Mouse (Mus musculus): ENCODE results near the gene Pisd.

GRCm38 (mm10) chr5:32761566-32762140 is 23.8 kb downstream of the Pisd start:
- TF ChIP-seq CTCF (IDR thresholded peaks at IDR 0.05; ENCODE audit: low read depth) (no peak), EP300 (IDR thresholded peaks at IDR 0.05; ENCODE audit: low read depth) (peak; percentile 48; the same call in 1 of the 2 replicates)
